Mouse (Mus musculus): ENCODE measurements around the gene Trim62.
A peak's percentile ranks its signal among the peaks of the same experiment; 100 is the strongest.

The Trim62 gene

GRCm38 (mm10) chr4:128957155-128957911 is 74.0 kb downstream of the Trim62 start:
- DNase-seq (ENCODE audit: low read depth, low spot score), result peak; percentile 62

- no peak for DNase-seq (ENCODE audit: low read depth, low spot score)
Observed at GRCm38 (mm10) chr4:128958156-128958555, 74.8 kb downstream of the Trim62 start.

- no peak for DNase-seq (ENCODE audit: low read depth, low spot score)
Observed at GRCm38 (mm10) chr4:128958849-128959248, 75.5 kb downstream of the Trim62 start.

- DNase-seq (ENCODE audit: low read depth, low spot score), result no peak
Observed at GRCm38 (mm10) chr4:128959676-128960075, 76.3 kb downstream of the Trim62 start.

All from CD4-positive helper T cell, adult 2 months (primary cell).